Mouse (Mus musculus): ENCODE data around the gene Epp13.

GRCm38 (mm10) chr7:6277906-6278305 lies 25.4 kb downstream of the Epp13 start:
- TF ChIP-seq CTCF (IDR thresholded peaks at IDR 0.05; ENCODE audit: borderline replicate concordance, insufficient read depth, low read length) (no peak), POLR2A (IDR thresholded peaks at IDR 0.05; ENCODE audit: low read depth, low read length) (no peak)
